Mouse (Mus musculus) testis, adult 2 months (tissue): ENCODE results near the gene Kif2c.
A peak's percentile ranks its signal among the peaks of the same experiment; 100 is the strongest.

Source experiments
- CTCF ChIP-seq: fragments of 200-500 bp; IDR thresholded peaks from 2 replicates; pipeline ENCODE4 v1.5.1; 2012; ENCODE audit warnings: low read depth, mild to moderate bottlenecking, inconsistent platforms, low read length, moderate library complexity; ENCODE audit not compliant: control insufficient read depth, insufficient read depth, insufficient replicate concordance
- POLR2A ChIP-seq: fragments of 200-500 bp; IDR thresholded peaks from 2 replicates; pipeline ENCODE4 v1.6.1; 2012; ENCODE audit warnings: low read depth, mild to moderate bottlenecking, inconsistent platforms, low read length, moderate library complexity; ENCODE audit not compliant: control insufficient read depth

- TF ChIP-seq CTCF (peak; percentile 63; the same call in 1 of the 2 replicates), POLR2A (no peak)
Measured at GRCm38 (mm10) chr4:117230331-117230730, 47.9 kb upstream of the Kif2c start.
